Mouse (Mus musculus): ENCODE measurements around the gene Mapk9.

Mapk9 gene

DNA sequence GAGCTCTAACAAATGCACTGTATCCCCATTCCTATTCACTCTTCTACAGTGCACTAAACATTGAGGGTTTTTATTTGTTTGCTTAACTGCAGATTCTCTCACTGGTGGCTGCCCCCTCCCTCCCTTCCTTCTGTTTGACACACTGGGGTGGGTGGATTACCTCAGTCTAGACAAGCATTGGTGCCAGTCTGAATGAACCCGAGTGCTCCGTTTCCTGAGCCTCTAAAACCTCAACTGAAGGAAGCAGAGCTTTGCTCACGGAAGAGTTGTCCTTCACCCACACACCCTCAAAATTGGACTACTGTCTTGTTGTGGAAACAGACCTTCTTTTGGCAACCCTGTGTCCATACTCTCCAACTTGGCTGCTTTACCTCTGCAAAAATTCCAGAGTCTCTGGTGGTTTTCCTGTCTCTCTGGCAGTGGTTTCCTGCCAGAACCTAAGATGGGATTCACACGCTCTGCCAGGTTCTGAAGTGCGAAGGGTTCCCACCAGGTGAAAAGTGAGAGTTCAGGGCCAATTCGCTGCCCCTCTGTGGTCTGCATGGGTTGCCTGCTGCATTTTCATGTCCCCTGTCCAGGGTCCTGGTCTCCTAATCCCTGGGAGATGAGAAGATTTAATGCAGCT, 49.5 kb downstream of the Mapk9 start:
- no peak for DNase-seq

DNA sequence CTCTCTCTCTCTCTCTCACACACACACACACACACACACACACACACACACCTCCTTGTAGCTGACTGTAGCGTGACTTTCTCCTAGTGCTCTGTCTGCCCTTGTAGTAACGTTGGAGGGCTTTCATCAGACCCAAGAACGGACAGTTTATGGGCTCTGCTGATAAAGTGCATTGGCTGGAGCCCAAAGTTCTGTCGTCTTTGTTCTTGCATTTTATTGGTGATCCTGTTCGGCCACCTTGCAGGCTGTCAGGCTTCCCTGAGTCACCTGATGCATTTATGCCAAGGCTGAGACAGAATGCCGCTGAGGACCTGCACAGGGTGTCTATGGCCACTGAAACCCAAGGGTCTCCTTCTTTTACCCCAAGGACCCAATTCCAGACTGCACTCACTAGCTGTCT, 53.5 kb downstream of the Mapk9 start:
- no peak for DNase-seq

DNA sequence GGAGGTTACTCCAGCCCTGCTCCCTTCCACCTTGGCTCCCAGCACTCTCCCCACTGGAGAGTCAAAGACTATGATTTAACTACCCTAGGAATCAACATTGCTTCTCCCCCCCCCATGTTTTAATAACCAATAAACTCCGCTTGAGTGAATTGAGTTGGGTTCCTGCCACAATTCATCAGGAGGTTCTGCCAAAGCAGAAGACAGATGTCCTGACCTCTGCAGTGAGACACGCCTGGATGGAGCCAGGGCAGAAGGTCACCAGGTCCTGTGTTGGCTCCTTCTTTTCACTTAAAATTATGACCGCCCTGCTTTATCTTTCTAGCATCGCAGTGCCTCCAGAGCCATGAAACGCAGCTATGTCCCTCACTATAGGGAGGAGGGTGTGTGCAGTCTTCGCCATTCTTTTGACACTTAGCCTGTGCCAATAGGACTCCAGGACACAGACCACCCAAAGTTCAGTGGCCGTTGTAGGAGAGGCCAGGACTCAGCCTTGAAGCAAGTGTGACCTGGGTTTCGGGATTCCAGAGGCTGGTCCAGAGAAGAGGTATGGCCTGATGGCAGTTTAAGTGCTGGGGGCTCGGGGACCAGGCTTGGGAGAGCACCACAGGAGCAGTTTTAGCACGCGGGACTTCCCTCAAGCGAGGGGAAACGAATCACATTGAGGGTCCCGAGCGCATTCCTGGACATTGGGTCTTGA, 54.6 kb downstream of the Mapk9 start:
- peak; percentile 48 to 59 for DNase-seq

DNA sequence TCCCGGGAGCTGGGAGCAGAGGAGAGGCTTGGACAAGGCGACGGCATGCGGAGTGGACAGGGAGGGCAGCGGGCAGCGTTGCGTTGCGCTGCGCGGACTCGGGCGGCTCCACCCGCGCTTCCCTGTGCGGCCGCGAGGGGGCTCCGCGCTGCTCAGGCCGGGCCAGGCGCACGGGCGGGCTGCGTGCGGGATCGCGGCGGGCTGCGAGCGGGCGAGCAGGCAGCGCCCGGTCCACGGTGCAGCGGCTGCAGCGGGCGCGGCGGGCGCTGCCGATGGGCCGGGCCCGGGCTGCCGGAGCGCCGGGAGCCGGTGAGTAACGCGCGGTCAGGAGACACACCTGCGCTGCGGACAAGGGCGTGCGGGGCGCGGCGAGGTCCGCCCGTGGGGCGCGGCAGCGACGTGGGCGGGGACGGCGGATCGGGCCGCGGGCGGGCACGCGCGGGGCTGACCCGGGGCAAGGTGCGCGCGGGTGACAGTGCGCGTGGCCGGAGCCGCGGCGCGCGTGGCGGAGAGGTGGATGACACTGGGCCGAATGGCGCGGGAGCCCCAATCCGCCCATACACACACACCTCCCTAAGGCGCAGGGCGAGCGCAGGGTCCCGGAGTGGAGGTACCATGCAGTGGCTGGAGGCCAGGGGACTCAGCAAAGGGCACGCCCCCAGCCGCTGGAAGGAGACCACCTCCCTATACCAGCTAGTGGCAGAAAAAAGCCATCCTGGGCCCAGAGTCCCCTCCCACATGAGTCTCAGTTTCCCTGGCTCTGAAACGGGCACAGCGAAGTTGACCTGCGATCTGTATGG, 55.3 kb downstream of the Mapk9 start, which contains the start of gene Rasgef1c:
TSS of gene Rasgef1c (plus strand) at position 177 of the 800 bp plus-strand sequence.
- peak; percentile 13 to 56 for DNase-seq

DNA sequence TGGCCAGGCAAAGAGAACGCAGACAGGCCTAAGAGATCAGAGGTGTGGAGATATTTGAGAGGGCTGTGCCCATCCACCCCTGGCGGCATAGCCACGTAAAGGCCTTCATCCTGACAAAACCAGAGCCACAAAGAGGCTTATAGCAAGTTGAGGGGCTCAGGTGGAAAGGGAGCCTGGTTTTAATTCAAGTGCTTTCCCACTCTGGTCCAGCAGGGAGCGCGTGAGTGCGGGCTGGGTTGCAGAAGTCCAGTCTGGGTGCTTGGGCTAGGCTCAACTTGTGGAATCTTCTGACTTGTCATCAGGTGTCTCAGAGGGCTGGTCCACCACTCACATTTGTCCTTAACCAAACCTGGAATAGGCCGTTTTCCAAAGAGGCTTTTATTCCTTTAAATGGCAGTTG, 56.8 kb downstream of the Mapk9 start:
- peak; percentile 14 to 73 for DNase-seq

DNA sequence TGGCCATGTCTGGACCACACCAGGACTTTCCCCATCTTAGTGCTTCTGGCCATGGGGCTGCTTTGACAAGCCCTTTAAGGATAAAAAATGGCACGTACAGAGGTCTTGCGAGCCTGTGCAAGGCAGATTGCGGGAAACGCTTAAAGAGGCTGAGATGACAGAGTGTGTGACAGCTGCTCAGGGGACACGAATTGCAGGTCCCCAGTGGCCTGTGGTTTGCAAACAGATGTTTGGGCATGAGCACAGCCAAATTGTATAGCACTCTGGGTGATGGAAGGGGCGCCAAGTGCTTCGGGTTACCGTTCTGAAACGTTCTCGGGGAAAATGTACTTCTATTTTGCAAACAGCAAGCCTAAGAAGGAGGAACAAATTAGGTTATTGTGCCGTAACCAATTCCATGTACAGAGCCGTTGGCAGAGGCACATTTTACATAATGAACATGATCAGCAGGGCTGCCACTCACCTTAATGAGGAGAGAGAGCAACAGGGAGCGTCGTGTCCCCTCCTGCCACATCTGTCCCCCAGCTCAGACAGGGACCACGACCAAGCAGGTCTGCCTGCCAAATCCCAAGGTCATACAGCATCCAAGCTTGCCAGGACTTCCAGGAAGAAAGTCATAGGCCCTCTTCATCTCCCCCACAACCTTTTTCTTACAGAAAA, 72.1 kb downstream of the Mapk9 start:
- no peak for DNase-seq

DNA sequence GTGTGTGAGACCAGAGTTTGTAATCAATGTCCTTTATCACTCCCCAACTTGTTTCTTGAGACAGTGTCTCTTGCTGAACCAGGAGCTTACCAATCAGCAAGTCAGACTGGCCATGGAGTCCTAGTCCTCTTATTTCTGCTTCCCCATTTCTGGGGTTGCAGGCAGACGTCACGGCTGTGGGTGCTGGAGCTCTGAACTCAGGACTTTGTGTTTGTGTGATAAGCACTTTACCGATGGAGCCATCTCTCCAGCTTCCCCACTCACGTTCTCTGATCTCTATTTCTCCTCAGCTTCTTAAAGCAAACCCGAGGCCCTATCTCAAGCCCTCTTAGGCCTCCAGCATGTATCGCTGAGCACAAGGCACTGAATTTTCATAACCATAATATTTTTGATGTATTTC, 72.8 kb downstream of the Mapk9 start:
- DNase-seq, result no peak

DNA sequence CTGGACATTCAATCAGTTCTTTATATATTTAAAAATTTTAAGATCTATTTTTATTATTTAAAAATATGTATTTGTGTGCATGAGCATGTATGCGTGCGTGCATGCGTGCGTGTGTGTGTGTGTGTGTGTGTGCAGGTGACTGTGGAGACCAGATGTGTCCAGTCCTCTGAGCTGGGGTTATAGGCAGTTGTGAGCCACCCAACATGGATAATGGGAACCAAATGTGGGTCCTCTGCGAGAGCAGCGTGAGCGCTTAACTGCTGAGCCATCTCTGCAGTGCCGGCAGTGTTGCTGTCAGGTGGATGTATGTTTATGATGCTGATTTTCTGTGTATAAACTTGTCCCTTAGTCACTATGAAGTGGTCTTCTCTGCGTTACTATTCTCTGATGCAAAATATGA, 77.0 kb downstream of the Mapk9 start:
- DNase-seq, result no peak

DNA sequence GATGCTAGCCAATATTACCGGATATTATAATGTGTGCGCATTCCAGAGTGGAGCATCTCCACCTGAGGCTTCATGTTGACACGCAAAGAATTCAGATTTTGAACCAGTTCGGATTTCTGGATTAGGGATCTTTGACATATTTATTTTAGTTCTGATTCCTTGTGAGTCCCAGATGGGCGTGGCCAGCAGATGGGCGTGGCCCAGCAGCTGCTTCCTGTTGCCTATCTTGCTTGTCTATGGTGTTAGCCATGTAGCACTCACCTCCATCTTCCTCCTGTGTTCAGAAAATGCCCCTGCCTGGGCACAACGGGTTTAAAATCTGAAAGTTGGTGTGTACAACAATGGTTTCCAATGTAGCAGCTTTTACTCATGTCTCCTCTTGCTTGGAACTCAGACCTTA, 79.6 kb downstream of the Mapk9 start:
- DNase-seq, result no peak

DNA sequence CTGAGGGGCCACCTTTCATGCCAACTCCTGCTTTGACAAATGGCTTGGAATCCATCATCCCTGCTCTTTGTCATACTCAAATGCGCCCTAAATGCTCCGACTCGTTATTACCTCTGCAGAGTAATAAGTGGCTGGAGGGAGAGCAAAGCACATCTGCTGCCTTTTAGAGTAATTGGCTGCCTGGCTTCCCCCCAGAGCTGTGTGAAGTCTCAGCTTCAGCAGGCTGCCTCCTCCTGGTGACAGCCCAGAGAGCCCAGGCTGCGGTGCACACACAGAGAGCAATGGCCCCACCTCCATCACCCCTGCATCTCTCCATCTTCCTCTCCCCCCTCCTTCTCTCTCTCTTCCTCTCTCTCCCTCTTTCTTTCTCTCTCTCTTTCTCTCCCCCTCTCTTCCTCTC, 80.6 kb downstream of the Mapk9 start:
- DNase-seq, result no peak

DNA sequence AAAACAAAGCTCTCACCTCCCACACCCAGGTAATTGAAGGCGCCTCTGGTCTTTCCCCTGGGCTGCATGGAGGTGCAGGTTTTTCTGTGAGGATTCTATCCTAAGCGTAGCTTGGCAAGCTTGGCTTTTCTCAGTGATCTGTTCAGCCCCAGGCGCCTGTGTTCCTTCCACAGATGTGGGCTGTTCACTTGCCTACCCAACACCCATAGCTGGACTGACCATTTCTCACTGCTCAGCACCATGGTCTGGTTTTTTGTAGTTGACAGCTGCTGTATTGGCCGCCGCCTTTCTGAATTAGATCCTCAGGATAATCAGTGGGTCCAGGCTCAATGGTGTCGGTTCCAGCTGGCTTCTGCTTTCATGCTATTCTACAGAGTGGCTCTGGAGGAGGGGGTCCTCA, 81.1 kb downstream of the Mapk9 start:
- no peak for DNase-seq

DNA sequence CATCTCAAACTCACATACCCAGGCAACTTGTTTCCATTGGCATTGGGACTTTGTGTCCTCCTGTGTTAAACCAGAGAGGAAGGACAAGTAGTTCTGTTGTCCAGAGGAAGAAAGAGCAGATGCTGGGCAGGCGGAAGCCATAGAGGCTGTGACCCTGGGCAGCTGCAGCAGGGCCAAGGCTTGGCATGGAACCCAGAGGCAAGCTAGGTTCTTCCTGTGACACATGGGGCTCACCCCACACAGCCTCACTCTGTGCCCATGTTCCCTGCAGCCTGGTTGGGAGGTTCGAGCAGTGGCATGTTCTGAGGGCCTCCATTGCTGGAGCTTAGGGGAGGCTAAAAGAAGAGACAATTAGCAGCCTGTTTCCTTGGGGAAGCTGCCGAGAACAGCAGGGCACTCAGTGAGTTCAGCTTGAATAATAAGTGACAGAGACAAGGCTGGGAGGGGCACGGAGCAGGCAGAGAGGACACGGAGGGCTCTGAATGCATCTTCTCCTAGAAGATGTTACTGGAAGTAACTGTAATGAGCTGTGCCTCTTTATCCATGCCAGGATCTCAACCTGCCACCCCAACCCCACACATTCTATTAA, 84.6 kb downstream of the Mapk9 start:
- no peak for DNase-seq

DNA sequence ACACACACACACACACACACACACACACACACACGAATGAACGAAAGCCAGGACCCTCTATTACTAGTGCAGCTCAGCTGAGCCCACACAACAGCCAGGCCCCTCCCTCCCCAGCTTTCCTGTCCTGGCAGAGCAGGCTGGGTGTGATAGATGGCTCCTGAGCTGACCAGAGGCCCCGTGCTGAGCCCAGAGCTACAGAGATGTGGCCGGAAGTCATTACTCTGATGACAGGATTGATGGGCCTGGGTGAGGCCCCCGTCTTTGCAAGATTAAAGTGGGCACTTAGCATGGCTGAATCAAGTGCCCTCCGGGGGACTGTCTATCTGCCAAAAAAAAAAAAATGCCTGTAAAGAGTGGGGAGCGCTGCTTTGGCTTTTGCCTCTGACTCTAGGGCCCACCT, 85.3 kb downstream of the Mapk9 start:
- no peak for DNase-seq

DNA sequence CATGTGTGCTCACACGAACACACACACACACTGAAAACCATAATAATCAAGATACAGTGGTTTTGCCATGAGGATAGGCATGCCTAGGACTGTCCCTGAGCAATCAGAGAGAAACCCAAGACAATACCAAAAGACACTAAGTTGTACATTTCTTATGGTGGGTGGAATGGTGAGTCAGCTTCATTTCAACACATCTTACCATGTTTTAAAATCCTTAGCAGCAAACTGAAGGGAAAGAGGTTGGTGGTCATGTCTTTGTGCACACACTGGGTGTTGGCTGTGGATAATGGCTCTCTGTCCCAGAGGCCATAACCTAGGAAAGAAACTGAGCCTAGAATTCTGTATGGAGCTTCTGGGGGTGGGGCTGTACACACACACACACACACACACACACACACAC, 87.3 kb downstream of the Mapk9 start:
- DNase-seq, result no peak

DNA sequence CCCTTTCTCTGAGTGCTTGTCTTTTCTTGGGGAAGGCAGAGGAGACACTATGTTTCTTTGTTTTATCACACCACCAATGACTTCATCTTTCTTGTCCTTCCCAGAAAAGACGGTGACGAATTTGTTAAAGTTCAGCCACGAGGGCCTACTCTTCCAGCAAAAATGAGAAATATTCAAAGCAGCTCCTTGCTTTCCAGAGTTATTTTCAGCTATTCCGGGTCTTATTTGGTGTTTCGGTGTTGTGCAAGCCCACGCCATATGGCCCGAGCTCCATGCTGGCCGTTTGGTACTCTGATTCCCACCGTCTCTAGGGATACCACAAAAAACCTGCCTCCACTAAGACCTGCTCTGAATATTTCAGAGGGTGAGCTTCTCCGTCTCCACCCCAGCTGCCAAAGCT, 87.8 kb downstream of the Mapk9 start:
- DNase-seq, result no peak
